Mouse (Mus musculus): Measurements from ENCODE around the gene Fam3a.
"Not testable (repeated sequence)": the region's sequence is repeated elsewhere in the genome, so short reads cannot be mapped to it uniquely, and the experiment has no call there.

The Fam3a gene

GRCm38 (mm10) chrX:74392535-74393443 is at the start of gene Fam3a, which contains the start of gene Ikbkg:
Gene Fam3a, minus strand, starts transcription at chrX:74393272.
Gene Ikbkg, plus strand, starts transcription at chrX:74393290.
- DNase-seq (ENCODE audit: low read depth, low spot score): peak; percentile 69

GRCm38 (mm10) chrX:74429290-74429821 is 36.3 kb upstream of the Fam3a start:
- DNase-seq (ENCODE audit: low read depth, low spot score): no peak

GRCm38 (mm10) chrX:74428826-74429276 is 35.8 kb upstream of the Fam3a start, which contains the start of gene G6pdx:
Gene G6pdx, minus strand, starts transcription at chrX:74429194.
- DNase-seq (ENCODE audit: low read depth, low spot score): peak; percentile 70

- DNase-seq (ENCODE audit: low read depth, low spot score): no peak
Measured at GRCm38 (mm10) chrX:74428146-74428825, 35.2 kb upstream of the Fam3a start.

GRCm38 (mm10) chrX:74427116-74427515 is 34.0 kb upstream of the Fam3a start:
- no peak for DNase-seq (ENCODE audit: low read depth, low spot score)

GRCm38 (mm10) chrX:74426256-74426655 is 33.2 kb upstream of the Fam3a start:
- DNase-seq (ENCODE audit: low read depth, low spot score): no peak

GRCm38 (mm10) chrX:74425195-74425594 is 32.1 kb upstream of the Fam3a start:
- no peak for DNase-seq (ENCODE audit: low read depth, low spot score)

GRCm38 (mm10) chrX:74424443-74424842 is 31.4 kb upstream of the Fam3a start:
- DNase-seq (ENCODE audit: low read depth, low spot score): no peak

- peak; percentile 50 for DNase-seq (ENCODE audit: low read depth, low spot score)
Measured at GRCm38 (mm10) chrX:74413377-74413776, 20.3 kb upstream of the Fam3a start.

GRCm38 (mm10) chrX:74408340-74408739 is 15.3 kb upstream of the Fam3a start:
- DNase-seq (ENCODE audit: low read depth, low spot score): no peak

GRCm38 (mm10) chrX:74400136-74400535 is 7.1 kb upstream of the Fam3a start:
- DNase-seq (ENCODE audit: low read depth, low spot score): no peak

- no peak for DNase-seq (ENCODE audit: low read depth, low spot score)
Measured at GRCm38 (mm10) chrX:74388153-74388552, 4.9 kb downstream of the Fam3a start.

- no peak for DNase-seq (ENCODE audit: low read depth, low spot score)
Measured at GRCm38 (mm10) chrX:74384451-74384850, 8.6 kb downstream of the Fam3a start.

GRCm38 (mm10) chrX:74372888-74373549 is 20.1 kb downstream of the Fam3a start, which contains the start of the genes Ubl4a and Slc10a3:
Gene Ubl4a, minus strand, starts transcription at chrX:74373218.
Gene Slc10a3, minus strand, starts transcription at chrX:74373349.
- DNase-seq (ENCODE audit: low read depth, low spot score): peak; percentile 74

- no peak for DNase-seq (ENCODE audit: low read depth, low spot score)
Measured at GRCm38 (mm10) chrX:74368209-74368909, 24.7 kb downstream of the Fam3a start.

GRCm38 (mm10) chrX:74367512-74367911 is 25.6 kb downstream of the Fam3a start:
- no peak for DNase-seq (ENCODE audit: low read depth, low spot score)

GRCm38 (mm10) chrX:74359171-74359570 is 33.9 kb downstream of the Fam3a start:
- DNase-seq (ENCODE audit: low read depth, low spot score): no peak

- not testable (repeated sequence) for DNase-seq (ENCODE audit: low read depth, low spot score)
Measured at GRCm38 (mm10) chrX:74357069-74357468, 36.0 kb downstream of the Fam3a start.

GRCm38 (mm10) chrX:74353467-74353770 is 39.7 kb downstream of the Fam3a start, which contains the start of gene Lage3:
Gene Lage3, minus strand, starts transcription at chrX:74353618.
- peak; percentile 57 for DNase-seq (ENCODE audit: low read depth, low spot score)

- DNase-seq (ENCODE audit: low read depth, low spot score): no peak
Measured at GRCm38 (mm10) chrX:74352645-74353466, 40.2 kb downstream of the Fam3a start.

Data from embryo, embryonic 11.5 days (tissue).